Mouse (Mus musculus): Measurements from ENCODE around the gene Dhx30. TPM values are rescaled to one million over a fixed set of nuclear protein-coding genes. Genes with fewer than 3 reads are reported as not detected.
"Not testable (repeated sequence)": the region's sequence is repeated elsewhere in the genome, so short reads cannot be mapped to it uniquely, and the experiment has no call there.

Dhx30 gene
- polyA plus RNA-seq, 1 experiment from 2014 or later, result 43.5 TPM

DNA sequence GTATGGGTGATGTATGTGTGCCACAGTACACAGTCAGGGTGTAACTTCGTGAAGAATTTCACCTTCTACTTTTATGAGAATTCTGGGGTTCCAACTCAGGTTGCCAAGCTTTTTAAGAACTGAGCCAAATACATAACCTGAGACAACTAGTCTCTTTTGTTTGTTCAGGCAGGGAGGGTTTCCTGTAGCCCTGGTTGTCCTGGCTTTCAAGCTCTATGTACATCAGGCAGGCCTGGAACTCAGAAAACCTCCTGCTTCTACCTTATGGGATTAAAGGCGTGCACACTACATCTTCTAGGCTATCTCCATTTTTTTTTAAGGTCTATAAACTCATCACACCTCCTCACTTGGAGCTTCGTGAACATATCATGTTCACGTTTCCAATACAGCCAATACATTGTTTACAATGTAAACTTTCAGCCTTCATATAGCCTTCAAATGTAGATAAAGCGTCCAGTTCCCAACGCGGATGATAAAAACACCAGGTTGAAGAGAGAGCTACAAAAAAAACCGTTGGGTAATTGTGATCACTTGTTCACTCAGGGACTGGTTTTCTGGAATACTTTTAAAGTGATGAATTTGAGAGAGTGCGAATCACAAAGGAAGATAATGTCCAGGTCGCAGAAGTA, 13.4 kb upstream of the Dhx30 start:
- WGBS, result 15% methylated on average over 10 of the region's 10 CpGs
- H3K27me3 ChIP-seq (ENCODE audit: control insufficient read depth, insufficient read depth, low read length), result no peaks in the 10 kb centered on the region
- H3K4me2 ChIP-seq (replicated peaks; ENCODE audit: low read depth), result peak overlapping the region; percentile 78
- H3K4me3 ChIP-seq (ENCODE audit: low read depth, low read length), result peak overlapping the region; percentile 92
- no peaks in the 10 kb centered on the region for H3K4me1 ChIP-seq (replicated peaks; ENCODE audit: control insufficient read depth, insufficient read depth)
- H3K9ac ChIP-seq (ENCODE audit: low read length), result peak overlapping the region; percentile 61
- ATAC-seq (ENCODE audit: low FRiP score, low TSS enrichment), result no peak
- DNase-seq (ENCODE audit: low spot score), result no peak
- no peak for TF ChIP-seq CTCF (IDR thresholded peaks at IDR 0.05; ENCODE audit: low read depth)
- TF ChIP-seq EP300 (optimal IDR thresholded peaks at IDR 0.05), result no peak
- no peaks in the 10 kb centered on the region for H3K36me3 ChIP-seq (ENCODE audit: control insufficient read depth, insufficient read depth, low read length)
- H3K27ac ChIP-seq (replicated peaks), result peak overlapping the region; percentile 91
- no peaks in the 10 kb centered on the region for H3K9me3 ChIP-seq (ENCODE audit: control insufficient read depth, low read length)

DNA sequence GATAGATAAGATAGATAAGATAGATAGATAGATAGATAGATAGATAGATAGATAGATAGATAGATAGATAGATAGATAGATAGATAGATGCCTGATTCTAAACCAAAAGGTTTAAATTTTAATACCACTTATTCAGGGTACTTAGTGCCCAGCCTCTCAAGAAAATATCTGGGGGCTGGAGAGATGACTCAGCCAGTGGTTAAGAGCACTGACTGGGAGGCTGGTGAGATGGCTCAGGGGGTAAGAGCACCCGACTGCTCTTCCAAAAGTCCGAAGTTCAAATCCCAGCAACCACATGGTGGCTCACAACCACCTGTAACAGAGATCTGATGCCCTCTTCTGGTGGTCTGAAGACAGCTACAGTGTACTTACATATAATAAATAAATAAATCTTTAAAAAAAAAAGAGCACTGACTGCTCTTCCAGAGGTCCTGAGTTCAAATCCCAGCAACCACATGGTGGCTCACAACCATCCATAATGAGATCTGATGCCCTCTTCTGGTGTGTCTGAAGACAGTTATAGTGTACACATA, 6.4 kb upstream of the Dhx30 start:
- not testable (repeated sequence) for H3K27ac ChIP-seq (replicated peaks); H3K36me3 ChIP-seq (ENCODE audit: control insufficient read depth, insufficient read depth, low read length)

GRCm38 (mm10) chr9:110123322-110123721, 5.7 kb upstream of the Dhx30 start:
- Histone ChIP-seq H3K9me3 (ENCODE audit: control insufficient read depth, low read length) (no peaks in the 10 kb centered on the region), H3K9ac (ENCODE audit: low read length) (no peak overlapping the region), H3K36me3 (ENCODE audit: control insufficient read depth, insufficient read depth, low read length) (no peaks in the 10 kb centered on the region), H3K27ac (replicated peaks) (no peak overlapping the region), H3K4me2 (replicated peaks; ENCODE audit: low read depth) (no peak overlapping the region), H3K27me3 (ENCODE audit: control insufficient read depth, insufficient read depth, low read length) (no peaks in the 10 kb centered on the region), H3K4me1 (replicated peaks; ENCODE audit: control insufficient read depth, insufficient read depth) (no peaks in the 10 kb centered on the region), H3K4me3 (ENCODE audit: low read depth, low read length) (no peak overlapping the region)
- ATAC-seq (ENCODE audit: low FRiP score, low TSS enrichment), result no peak
- TF ChIP-seq EP300 (optimal IDR thresholded peaks at IDR 0.05), result no peak
- no peak for TF ChIP-seq CTCF (IDR thresholded peaks at IDR 0.05; ENCODE audit: low read depth)
- WGBS, result 78% methylated on average over 2 of the region's 2 CpGs
- DNase-seq (ENCODE audit: low spot score), result no peak

More for the DNA sequence above, 6.4 kb upstream of the Dhx30 start:
- ATAC-seq (ENCODE audit: low FRiP score, low TSS enrichment); H3K4me2 ChIP-seq (replicated peaks; ENCODE audit: low read depth); H3K27me3 ChIP-seq (ENCODE audit: control insufficient read depth, insufficient read depth, low read length); H3K9me3 ChIP-seq (ENCODE audit: control insufficient read depth, low read length); H3K4me3 ChIP-seq (ENCODE audit: low read depth, low read length); DNase-seq (ENCODE audit: low spot score); H3K9ac ChIP-seq (ENCODE audit: low read length); H3K4me1 ChIP-seq (replicated peaks; ENCODE audit: control insufficient read depth, insufficient read depth): not testable (repeated sequence)
- 23% methylated on average over 2 of the region's 2 CpGs for WGBS

GRCm38 (mm10) chr9:110121424-110121823, 3.8 kb upstream of the Dhx30 start:
- no peaks in the 10 kb centered on the region for H3K27me3 ChIP-seq (ENCODE audit: control insufficient read depth, insufficient read depth, low read length)
- ATAC-seq (ENCODE audit: low FRiP score, low TSS enrichment), result no peak
- 65% methylated on average over 4 of the region's 4 CpGs for WGBS

GRCm38 (mm10) chr9:110118249-110118648, 619 bp upstream of the Dhx30 start:
- H3K27ac ChIP-seq (replicated peaks), result peak overlapping the region; percentile 97; the same call in 1 of the 2 replicates
- DNase-seq (ENCODE audit: low spot score) (no peak), ATAC-seq (ENCODE audit: low FRiP score, low TSS enrichment) (no peak)
- TF ChIP-seq CTCF (IDR thresholded peaks at IDR 0.05; ENCODE audit: low read depth), result no peak
- TF ChIP-seq EP300 (optimal IDR thresholded peaks at IDR 0.05), result no peak
- peak overlapping the region; percentile 76 for H3K4me2 ChIP-seq (replicated peaks; ENCODE audit: low read depth)
- WGBS, result 70% methylated on average over 1 of the region's 1 CpGs
- H3K9ac ChIP-seq (ENCODE audit: low read length), result peak overlapping the region; percentile 86
- peak overlapping the region; percentile 88 for H3K4me3 ChIP-seq (ENCODE audit: low read depth, low read length)
- H3K4me1 ChIP-seq (replicated peaks; ENCODE audit: control insufficient read depth, insufficient read depth), result no peaks in the 10 kb centered on the region
- no peaks in the 10 kb centered on the region for H3K36me3 ChIP-seq (ENCODE audit: control insufficient read depth, insufficient read depth, low read length)
- no peaks in the 10 kb centered on the region for H3K27me3 ChIP-seq (ENCODE audit: control insufficient read depth, insufficient read depth, low read length)
- no peaks in the 10 kb centered on the region for H3K9me3 ChIP-seq (ENCODE audit: control insufficient read depth, low read length)

More at GRCm38 (mm10) chr9:110121424-110121823, 3.8 kb upstream of the Dhx30 start:
- H3K4me3 ChIP-seq (ENCODE audit: low read depth, low read length), result no peak overlapping the region
- no peak for DNase-seq (ENCODE audit: low spot score)
- H3K36me3 ChIP-seq (ENCODE audit: control insufficient read depth, insufficient read depth, low read length), result no peaks in the 10 kb centered on the region
- H3K4me2 ChIP-seq (replicated peaks; ENCODE audit: low read depth), result no peak overlapping the region
- H3K9ac ChIP-seq (ENCODE audit: low read length), result no peak overlapping the region
- no peaks in the 10 kb centered on the region for H3K9me3 ChIP-seq (ENCODE audit: control insufficient read depth, low read length)
- no peak overlapping the region for H3K27ac ChIP-seq (replicated peaks)
- H3K4me1 ChIP-seq (replicated peaks; ENCODE audit: control insufficient read depth, insufficient read depth), result no peaks in the 10 kb centered on the region
- TF ChIP-seq EP300 (optimal IDR thresholded peaks at IDR 0.05), result no peak
- TF ChIP-seq CTCF (IDR thresholded peaks at IDR 0.05; ENCODE audit: low read depth), result no peak
